Mouse (Mus musculus) MEL (cell line): ENCODE measurements at regions not wholly inside any gene's neighbourhood (a gene's known extent, or its start where the extent isn't known, plus 50 kb on each side); places are given as distances from the start of the nearest gene placed in this dataset.

Experiments used
- DNase-seq: peaks from one replicate; pipeline ENCODE4 v3.0.0; 2011; ENCODE audit warnings: low read depth, low spot score
- H3K27ac ChIP-seq: 2 replicates; pipeline ENCODE4 v1.5.1; 2012; ENCODE audit warnings: low read depth, mild to moderate bottlenecking, control low read depth, low read length, moderate library complexity; ENCODE audit not compliant: control insufficient read depth
- H3K27me3 ChIP-seq, 2 experiments: fragments of 150-350 bp in 1 of 2; sonication (generic) in 1 of 2; 2 replicates each; pipeline ENCODE4 v1.6.1; 2012; ENCODE audit warnings: low read length in 2 of 2, mild to moderate bottlenecking in 2 of 2, improper control_type of control experiment in 1 of 2, moderate library complexity in 1 of 2; ENCODE audit not compliant: insufficient read depth in 2 of 2, control insufficient read depth in 1 of 2
- H3K36me3 ChIP-seq, 2 experiments: 2 replicates each; pipeline ENCODE4 v1.6.1; 2012 to 2014; ENCODE audit warnings: low read length in 2 of 2, improper control_type of control experiment in 1 of 2, inconsistent platforms in 1 of 2, mild to moderate bottlenecking in 1 of 2; ENCODE audit not compliant: insufficient read depth in 2 of 2, control insufficient read depth in 1 of 2
- H3K4me1 ChIP-seq, 2 experiments: fragments of 150-350 bp in 1 of 2; sonication (generic) in 1 of 2; 2 replicates each; pipeline ENCODE4 v1.6.1; 2012; ENCODE audit warnings: low read length in 2 of 2, improper control_type of control experiment in 1 of 2, mild to moderate bottlenecking in 1 of 2; ENCODE audit not compliant: insufficient read depth in 2 of 2, control insufficient read depth in 1 of 2
- H3K4me3 ChIP-seq, 2 experiments: fragments of 150-350 bp in 1 of 2; sonication (generic) in 1 of 2; 2 replicates each; pipeline ENCODE4 v1.5.1; 2012; ENCODE audit warnings: low read depth in 2 of 2, low read length in 2 of 2, mild to moderate bottlenecking in 2 of 2, moderate library complexity in 2 of 2, control low read depth in 1 of 2, improper control_type of control experiment in 1 of 2; ENCODE audit not compliant: control insufficient read depth in 1 of 2, insufficient read depth in 1 of 2
- H3K79me2 ChIP-seq: 2 replicates; pipeline ENCODE4 v1.6.1; 2012; ENCODE audit warnings: mild to moderate bottlenecking, low read length, moderate library complexity; ENCODE audit not compliant: control insufficient read depth, poor library complexity, insufficient read depth
- H3K9ac ChIP-seq: 2 replicates; pipeline ENCODE4 v1.6.1; 2012; ENCODE audit warnings: low read depth, mild to moderate bottlenecking, control low read depth, low read length, moderate library complexity; ENCODE audit not compliant: control insufficient read depth, poor library complexity, severe bottlenecking
- H3K9me3 ChIP-seq: fragments of 150-350 bp; sonication (generic); replicated peaks from 2 replicates; pipeline ENCODE4 v1.6.1; 2012; ENCODE audit warnings: mild to moderate bottlenecking, low read length, improper control_type of control experiment, moderate library complexity; ENCODE audit not compliant: insufficient read depth
- BHLHE40 ChIP-seq: IDR thresholded peaks from 2 replicates; pipeline ENCODE4 v1.6.1; 2012; ENCODE audit warnings: low read depth, mild to moderate bottlenecking, inconsistent platforms, low read length, improper control_type of control experiment, borderline replicate concordance
- CTCF ChIP-seq, 3 experiments: IDR thresholded peaks in 2 of 3; conservative IDR thresholded peaks in 1 of 3; 2 replicates each; pipeline ENCODE4 v1.5.1; 2011 to 2012; ENCODE audit warnings: low read length in 3 of 3, low read depth in 2 of 3, mild to moderate bottlenecking in 2 of 3, improper control_type of control experiment in 1 of 3, inconsistent platforms in 1 of 3, mixed read lengths in 1 of 3, moderate library complexity in 1 of 3; ENCODE audit not compliant: control insufficient read depth in 1 of 3, insufficient read depth in 1 of 3, poor library complexity in 1 of 3, severe bottlenecking in 1 of 3
- E2F4 ChIP-seq: IDR thresholded peaks from 2 replicates; pipeline ENCODE4 v1.6.1; 2011; ENCODE audit warnings: low read depth, low read length, improper control_type of control experiment, borderline replicate concordance
- ELF1 ChIP-seq: IDR thresholded peaks from 2 replicates; pipeline ENCODE4 v1.6.1; 2014; ENCODE audit warnings: low read depth, mild to moderate bottlenecking, inconsistent platforms, low read length, improper control_type of control experiment, moderate library complexity
- ETS1 ChIP-seq: IDR thresholded peaks from 2 replicates; pipeline ENCODE4 v1.6.1; 2012; ENCODE audit warnings: low read depth, mild to moderate bottlenecking, inconsistent platforms, low read length, improper control_type of control experiment, moderate library complexity
- GATA1 ChIP-seq: IDR thresholded peaks from 2 replicates; pipeline ENCODE4 v1.6.1; 2011; ENCODE audit warnings: low read depth, low read length, improper control_type of control experiment
- HCFC1 ChIP-seq: IDR thresholded peaks from 2 replicates; pipeline ENCODE4 v1.6.1; 2012; ENCODE audit warnings: low read depth, mild to moderate bottlenecking, inconsistent platforms, low read length, improper control_type of control experiment, moderate library complexity
- MAFK ChIP-seq: IDR thresholded peaks from 2 replicates; pipeline ENCODE4 v1.6.1; 2011; ENCODE audit warnings: low read depth, mild to moderate bottlenecking, low read length, improper control_type of control experiment, borderline replicate concordance
- MAX ChIP-seq: IDR thresholded peaks from 2 replicates; pipeline ENCODE4 v1.6.1; 2011; ENCODE audit warnings: low read length, improper control_type of control experiment
- MEF2A ChIP-seq: IDR thresholded peaks from 2 replicates; pipeline ENCODE4 v1.6.1; 2014; ENCODE audit warnings: low read depth, mild to moderate bottlenecking, inconsistent platforms, low read length, improper control_type of control experiment; ENCODE audit not compliant: poor library complexity, insufficient replicate concordance, severe bottlenecking; ENCODE audit errors: extremely low read depth
- MYB ChIP-seq: IDR thresholded peaks from 2 replicates; pipeline ENCODE4 v1.6.1; 2011; ENCODE audit warnings: mild to moderate bottlenecking, low read depth, low read length, improper control_type of control experiment
- MYC ChIP-seq: IDR thresholded peaks from 2 replicates; pipeline ENCODE4 v1.6.1; 2011; ENCODE audit warnings: low read depth, mild to moderate bottlenecking, low read length, improper control_type of control experiment, moderate library complexity
- NELFE ChIP-seq: IDR thresholded peaks from 2 replicates; pipeline ENCODE4 v1.6.1; 2011; ENCODE audit warnings: low read depth, low read length, improper control_type of control experiment
- NRF1 ChIP-seq: IDR thresholded peaks from 2 replicates; pipeline ENCODE4 v1.6.1; 2014; ENCODE audit warnings: low read depth, mild to moderate bottlenecking, inconsistent platforms, low read length, improper control_type of control experiment, moderate library complexity; ENCODE audit not compliant: poor library complexity, insufficient read depth, severe bottlenecking
- POLR2AphosphoS2 ChIP-seq: IDR thresholded peaks from 2 replicates; pipeline ENCODE4 v1.6.1; 2011; ENCODE audit warnings: low read length, improper control_type of control experiment
- SIN3A ChIP-seq: IDR thresholded peaks from 2 replicates; pipeline ENCODE4 v1.6.1; 2012; ENCODE audit warnings: low read length, improper control_type of control experiment, inconsistent platforms
- TAL1 ChIP-seq: IDR thresholded peaks from 2 replicates; pipeline ENCODE4 v1.6.1; 2012; ENCODE audit warnings: mild to moderate bottlenecking, inconsistent platforms, low read length, moderate library complexity, mixed read lengths
- TCF12 ChIP-seq: IDR thresholded peaks from 2 replicates; pipeline ENCODE4 v1.6.1; 2014; ENCODE audit warnings: low read depth, mild to moderate bottlenecking, inconsistent platforms, low read length, improper control_type of control experiment, moderate library complexity
- UBTF ChIP-seq: IDR thresholded peaks from 2 replicates; pipeline ENCODE4 v1.6.1; 2012; ENCODE audit warnings: low read depth, mild to moderate bottlenecking, inconsistent platforms, low read length, improper control_type of control experiment, moderate library complexity, borderline replicate concordance; ENCODE audit not compliant: insufficient read depth
- USF2 ChIP-seq, 2 experiments: IDR thresholded peaks; 2 replicates each; pipeline ENCODE4 v1.6.1; 2011 to 2012; ENCODE audit warnings: improper control_type of control experiment in 2 of 2, low read length in 2 of 2, borderline replicate concordance in 1 of 2, inconsistent platforms in 1 of 2, low read depth in 1 of 2, mild to moderate bottlenecking in 1 of 2; ENCODE audit not compliant: insufficient read depth in 1 of 2
- ZC3H11A ChIP-seq: IDR thresholded peaks from 2 replicates; pipeline ENCODE4 v1.6.1; 2012; ENCODE audit warnings: low read depth, mild to moderate bottlenecking, inconsistent platforms, low read length, improper control_type of control experiment

DNA sequence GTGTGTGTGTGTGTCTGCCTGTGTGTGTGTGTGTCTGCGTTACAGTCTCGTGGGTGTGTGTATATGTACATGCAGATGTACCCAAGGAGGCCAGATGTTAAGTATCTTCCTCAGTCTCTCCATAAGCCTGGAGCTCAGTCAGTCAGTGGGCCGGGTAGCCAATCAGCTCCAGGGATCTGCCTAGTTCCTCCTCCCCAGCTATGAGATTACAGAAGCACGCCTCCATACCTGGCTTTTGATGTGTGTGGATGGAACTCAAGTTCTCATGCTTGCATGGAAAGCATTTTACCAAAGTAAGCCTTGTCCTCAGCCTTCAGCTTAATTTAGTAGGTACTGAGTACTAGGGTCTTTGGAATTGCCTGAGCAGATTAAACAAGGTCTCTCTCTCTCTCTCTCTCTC is 91.0 kb upstream of the Cadm1 start (continued):
- TF ChIP-seq TAL1, result no peak
- TF ChIP-seq NRF1, result no peak
- no peak for TF ChIP-seq USF2 (IDR thresholded peaks at IDR 0.05; ENCODE audit: borderline replicate concordance in 1 of 2, insufficient read depth in 1 of 2, low read depth in 1 of 2, low read length in 2 of 2)
- no peak for TF ChIP-seq POLR2AphosphoS2
- TF ChIP-seq MYC, result no peak
- TF ChIP-seq TCF12, result no peak
- no peak for TF ChIP-seq MAFK
- peak; percentile 38; the same call in 1 of the 2 replicates for TF ChIP-seq GATA1
- no peak for TF ChIP-seq MYB
- no peak for TF ChIP-seq UBTF
- TF ChIP-seq E2F4, result no peak
- TF ChIP-seq SIN3A, result peak; percentile 41; the same call in 1 of the 2 replicates
- TF ChIP-seq NELFE, result 0 out of 2 replicates have a peak, but pooled peaks have one; percentile 30
- TF ChIP-seq MEF2A, result no peak
- no peak for TF ChIP-seq BHLHE40
- no peak for TF ChIP-seq CTCF (IDR thresholded peaks at IDR 0.05 in 2 of 3, conservative IDR thresholded peaks at IDR 0.05 in 1 of 3; ENCODE audit: control insufficient read depth in 1 of 3, insufficient read depth in 1 of 3, low read depth in 2 of 3, low read length in 3 of 3, poor library complexity in 1 of 3, severe bottlenecking in 1 of 3)
- 0 out of 2 replicates have a peak, but pooled peaks have one; percentile 31 for TF ChIP-seq HCFC1
- no peak for TF ChIP-seq ZC3H11A
- no peak for TF ChIP-seq ETS1
- TF ChIP-seq ELF1, result 0 out of 2 replicates have a peak, but pooled peaks have one; percentile 8

DNA sequence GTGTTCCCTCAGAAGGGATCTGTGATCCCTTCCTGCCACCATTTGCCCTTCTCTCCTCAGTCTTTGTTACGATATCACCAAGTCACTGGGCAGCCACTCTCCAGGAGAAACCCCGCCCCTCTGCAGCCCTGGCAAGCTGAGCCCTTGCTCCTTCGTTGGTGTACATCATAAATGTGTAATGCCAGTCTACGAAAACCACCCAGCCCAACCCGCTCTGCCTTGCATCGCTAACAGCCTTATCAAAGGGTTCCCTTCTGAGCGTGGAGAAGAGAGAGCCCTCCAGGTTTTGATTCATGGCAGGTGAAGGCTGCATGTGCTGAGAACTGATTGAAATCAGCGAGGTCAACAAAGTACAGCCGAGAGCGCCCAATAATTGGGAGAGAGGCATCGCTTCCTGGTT is 90.5 kb upstream of the Cadm1 start:
- DNase-seq, result peak; percentile 45
- Histone ChIP-seq H3K9me3 (no peaks in the 10 kb centered on the region), H3K9ac (no peak overlapping the region), H3K27me3 (no peaks in the 10 kb centered on the region), H3K27ac (no peak overlapping the region), H3K4me1 (peaks cover 11 to 30% of the 10 kb centered on the region in 2 experiments), H3K4me3 (peak overlapping the region; percentile 20 to 44; a peak in 3 of 4 replicates), H3K36me3 (peaks cover 0 to 13% of the 10 kb centered on the region in 2 experiments; a peak in 2 of 4 replicates), H3K79me2 (no peaks in the 10 kb centered on the region)
- TF ChIP-seq MAX (no peak), GATA1 (no peak), POLR2AphosphoS2 (no peak), SIN3A (no peak), UBTF (no peak)
